Mouse (Mus musculus) retina, postnatal 1 day (tissue): Measurements from ENCODE around the gene Med24.
"Not testable (repeated sequence)": the region's sequence is repeated elsewhere in the genome, so short reads cannot be mapped to it uniquely, and the experiment has no call there.

ENCODE experiments used
- DNase-seq: peaks from one replicate; pipeline ENCODE4 v3.0.0-alpha.2; 2012

Med24 gene

DNA sequence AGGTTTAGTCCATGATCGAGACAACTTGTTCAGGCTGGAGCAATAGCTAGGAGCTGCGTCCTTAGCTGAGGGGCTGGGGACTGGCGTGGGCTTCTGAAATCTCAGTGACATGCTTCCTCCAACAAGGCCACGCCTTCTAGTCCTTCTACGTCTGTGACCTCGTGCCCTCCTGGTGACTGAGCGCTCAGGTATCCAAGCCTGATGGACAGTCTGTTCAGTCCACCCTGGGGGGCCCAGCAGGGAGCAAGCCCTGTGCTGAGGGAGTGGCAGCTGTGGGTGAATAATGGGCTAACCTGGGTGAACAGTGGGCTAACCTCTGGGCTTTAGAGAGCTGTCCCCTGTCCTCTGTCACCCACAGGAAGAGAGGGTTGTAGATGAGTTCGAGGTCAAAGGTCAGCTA is 41.2 kb downstream of the Med24 start:
- DNase-seq, result no peak

- DNase-seq, result no peak
These were observed 42.3 kb downstream of the Med24 start for GRCm38 (mm10) chr11:98686976-98687375.

DNA sequence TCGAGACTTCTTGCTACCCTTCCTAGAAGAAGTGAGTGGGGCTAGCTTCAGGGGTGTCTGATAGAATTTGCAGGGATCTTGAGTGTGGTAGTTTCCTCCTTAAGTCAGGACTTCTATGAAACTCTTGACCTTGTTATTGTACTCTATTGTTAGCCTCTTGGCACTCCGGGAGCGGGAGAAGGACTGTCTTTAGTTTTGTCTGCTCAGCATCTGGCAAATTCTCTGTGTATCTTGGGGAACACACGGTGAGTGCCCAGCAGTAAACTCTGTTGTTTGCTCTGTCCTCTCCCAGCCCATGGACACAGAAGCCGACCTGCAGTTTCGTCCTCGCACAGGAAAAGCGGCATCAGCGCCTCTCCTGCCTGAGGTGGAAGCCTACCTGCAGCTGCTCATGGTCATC is 43.6 kb downstream of the Med24 start:
- DNase-seq, result no peak

GRCm38 (mm10) chr11:98682811-98683210 is 46.4 kb downstream of the Med24 start:
- DNase-seq, result no peak

GRCm38 (mm10) chr11:98681786-98682745 is 47.2 kb downstream of the Med24 start, which contains the start of gene Psmd3:
TSS of gene Psmd3 (plus strand) at chr11:98682554.
- peak; percentile 100 for DNase-seq

DNA sequence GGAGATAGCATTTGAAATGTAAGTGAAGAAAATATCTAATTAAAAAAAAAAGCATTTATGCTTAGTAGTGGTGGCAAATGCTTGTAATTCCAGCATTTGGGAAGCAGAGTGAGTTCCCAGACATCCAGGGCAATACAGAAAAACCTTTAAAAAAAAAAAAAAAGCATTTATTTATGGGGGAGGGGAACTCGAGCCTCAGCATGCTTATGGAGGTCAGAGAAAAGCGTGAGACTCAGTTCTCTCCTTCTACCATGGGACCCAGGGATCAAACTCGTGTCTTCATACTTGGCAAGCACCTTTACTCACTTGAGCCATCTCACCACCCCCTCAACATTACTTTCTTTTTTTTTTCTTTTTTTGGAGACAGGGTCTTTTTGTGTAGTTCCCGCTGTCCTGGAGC is 48.0 kb downstream of the Med24 start:
- no peak for DNase-seq

DNA sequence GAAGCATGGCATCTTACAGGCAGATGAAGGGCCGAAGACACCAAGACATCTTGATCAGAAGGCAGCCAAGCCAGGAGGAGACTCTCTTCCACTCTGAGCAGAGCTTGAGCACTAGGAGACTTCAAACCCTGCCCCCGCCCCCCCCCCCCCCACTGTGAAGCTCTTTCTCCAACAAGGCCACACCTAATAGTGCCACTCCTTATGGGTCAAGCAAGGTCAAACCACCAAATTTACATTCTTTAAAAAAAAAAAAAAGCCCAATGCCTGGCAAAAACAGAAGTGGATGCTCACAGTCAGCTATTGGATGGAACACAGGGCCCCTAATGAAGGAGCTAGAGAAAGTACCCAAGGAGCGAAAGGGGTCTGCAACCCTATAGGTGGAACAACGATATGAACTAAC is 48.6 kb downstream of the Med24 start:
- not testable (repeated sequence) for DNase-seq

DNA sequence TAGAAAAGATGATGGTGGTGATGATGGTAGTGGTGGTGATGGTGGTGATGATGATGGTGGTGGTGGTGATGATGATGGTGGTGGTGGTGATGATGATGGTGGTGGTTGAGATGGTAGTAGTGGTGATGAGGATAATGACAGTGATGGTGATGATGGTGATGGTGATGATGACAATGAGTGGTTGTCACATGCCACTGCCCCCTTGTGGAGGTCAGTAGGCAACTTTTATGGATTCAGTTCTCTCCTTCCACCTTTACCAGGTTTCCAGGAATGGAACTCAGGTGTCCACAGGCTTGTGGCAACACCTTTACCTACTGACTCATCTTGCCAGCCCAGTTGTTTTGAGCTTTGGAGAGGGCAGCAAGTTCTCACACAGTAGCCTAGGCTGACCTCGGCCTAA is 49.2 kb downstream of the Med24 start:
- DNase-seq, result no peak

- no peak for DNase-seq
These were observed 53.3 kb downstream of the Med24 start for GRCm38 (mm10) chr11:98675829-98676363.

GRCm38 (mm10) chr11:98673136-98673535 is 56.1 kb downstream of the Med24 start:
- peak; percentile 85 for DNase-seq

GRCm38 (mm10) chr11:98672482-98672881 is 56.8 kb downstream of the Med24 start:
- no peak for DNase-seq

GRCm38 (mm10) chr11:98671857-98672256 is 57.4 kb downstream of the Med24 start:
- peak; percentile 18 for DNase-seq

- no peak for DNase-seq
These were observed 57.9 kb downstream of the Med24 start for GRCm38 (mm10) chr11:98671284-98671815.

GRCm38 (mm10) chr11:98668984-98669383 is 60.3 kb downstream of the Med24 start:
- no peak for DNase-seq

DNA sequence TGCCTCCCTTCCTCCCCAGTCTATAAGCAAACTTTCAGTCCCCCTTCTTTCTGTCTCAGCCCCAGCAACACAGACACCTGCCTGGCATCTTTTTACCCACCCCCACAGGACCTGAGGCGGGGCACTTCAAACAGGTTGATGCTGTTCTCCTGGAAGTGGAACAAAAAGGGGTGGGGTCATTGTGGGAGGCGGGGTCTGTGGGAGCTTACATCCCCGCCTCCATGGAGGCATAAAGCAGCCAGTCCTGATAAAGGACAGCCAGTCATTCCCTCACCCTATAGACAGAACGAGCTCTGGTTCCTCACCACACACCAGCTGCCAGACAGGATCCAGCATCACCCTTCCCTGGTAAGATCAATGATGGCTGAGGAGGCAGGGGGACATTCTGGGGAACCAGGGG is 65.1 kb downstream of the Med24 start, which contains the start of gene Gsdma:
TSS of gene Gsdma (plus strand) at position 261 of the 400 bp plus-strand sequence.
- peak; percentile 15 for DNase-seq

- DNase-seq, result peak; percentile 85
These were observed 68.7 kb downstream of the Med24 start for GRCm38 (mm10) chr11:98660517-98660916.

DNA sequence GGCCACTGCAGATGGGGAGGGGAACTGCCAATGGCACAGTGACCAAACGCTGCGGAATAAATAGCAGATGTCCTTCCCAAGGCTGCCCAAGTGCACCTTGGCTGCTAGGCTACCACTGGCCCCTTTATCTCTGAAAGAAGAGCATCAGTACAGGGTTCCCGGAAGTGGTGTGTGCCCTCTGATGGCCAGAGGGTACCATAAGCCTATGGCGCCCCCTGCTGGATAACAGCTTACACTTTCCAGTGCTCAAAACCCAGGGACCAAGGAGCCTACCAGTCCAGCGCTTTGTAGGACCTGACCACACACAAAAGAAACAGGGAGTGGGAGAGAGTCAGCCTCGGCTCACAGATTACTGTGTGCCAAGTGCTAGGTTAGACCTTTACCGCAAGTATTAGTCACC is 74.2 kb downstream of the Med24 start:
- peak; percentile 79 for DNase-seq
